Mouse (Mus musculus) CD4-positive, CD25-positive, alpha-beta regulatory T cell, adult 4 months (primary cell): ENCODE data around the gene Lysmd2. TPM values are rescaled to one million over a fixed set of nuclear protein-coding genes. Genes with fewer than 3 reads are reported as not detected.
A peak's percentile ranks its signal among the peaks of the same experiment; 100 is the strongest.

Source experiments
- ATAC-seq: one replicate; pipeline ENCODE4 v1.8.0; 2017
- polyA plus RNA-seq, 2 experiments: library from polyadenylated mRNA; unstranded; fragments of 100-300 nt; shearing (Covaris generic); gene quantifications; one replicate each; pipeline ENCODE4 v1.2.1; 2017

Lysmd2 gene
- polyA plus RNA-seq = 1 to 10 TPM; 3.9 to 5.6 TPM

- ATAC-seq = peak; percentile 71
These were observed at the start of gene Lysmd2 for GRCm38 (mm10) chr9:75625556-75626307. Gene Lysmd2 (plus strand): TSS chr9:75625741.

DNA sequence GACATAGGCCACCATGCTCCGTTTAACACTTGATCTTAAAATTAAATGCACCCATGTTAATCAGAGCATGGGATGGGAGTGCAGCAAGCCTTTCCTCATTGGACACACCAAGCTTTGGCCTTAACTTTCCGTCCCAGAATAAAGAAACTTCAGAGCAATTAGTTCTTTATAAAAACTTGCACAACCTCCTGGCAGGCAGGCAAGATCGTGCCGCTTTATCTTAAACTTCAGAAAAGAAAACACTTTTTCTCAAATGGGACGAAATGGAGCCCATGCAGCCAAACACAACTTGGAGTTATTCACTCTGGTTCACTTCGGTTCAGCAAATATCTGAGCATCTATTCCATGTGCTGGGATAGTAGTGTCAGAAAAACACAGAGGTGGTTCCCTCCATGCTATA is 46.2 kb upstream of the Lysmd2 start:
- no peak for ATAC-seq

DNA sequence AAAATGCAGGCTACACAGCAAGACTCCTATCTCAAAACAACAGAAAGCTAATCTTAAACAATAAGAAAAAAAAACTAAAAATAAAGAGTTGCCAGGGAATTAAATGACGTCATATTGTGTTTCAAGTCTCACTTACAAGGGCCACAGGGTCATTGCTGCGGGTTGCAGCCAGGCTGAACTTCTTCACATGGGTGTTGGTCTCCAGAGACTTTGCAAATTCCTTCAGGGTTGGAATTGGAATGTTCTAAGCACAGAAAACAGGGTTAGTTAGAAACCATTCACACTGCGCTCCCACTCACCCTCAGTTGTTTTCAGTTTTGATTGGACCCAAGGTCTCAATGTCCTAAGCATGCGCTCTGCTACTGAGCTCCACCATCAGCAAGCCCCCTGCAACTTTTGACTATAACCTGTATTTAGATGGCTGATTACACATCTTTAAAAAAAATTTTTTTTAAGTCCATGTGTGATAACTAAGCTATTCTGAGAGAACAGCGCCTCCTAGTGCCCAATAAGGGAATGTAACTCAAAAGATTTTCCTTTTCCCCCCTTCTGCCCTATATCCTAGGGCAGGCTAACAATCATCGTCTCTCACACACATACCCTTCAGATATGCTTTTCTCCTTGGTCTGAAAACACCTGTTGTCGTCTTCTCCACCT is 43.7 kb upstream of the Lysmd2 start:
- peak; percentile 74 for ATAC-seq

DNA sequence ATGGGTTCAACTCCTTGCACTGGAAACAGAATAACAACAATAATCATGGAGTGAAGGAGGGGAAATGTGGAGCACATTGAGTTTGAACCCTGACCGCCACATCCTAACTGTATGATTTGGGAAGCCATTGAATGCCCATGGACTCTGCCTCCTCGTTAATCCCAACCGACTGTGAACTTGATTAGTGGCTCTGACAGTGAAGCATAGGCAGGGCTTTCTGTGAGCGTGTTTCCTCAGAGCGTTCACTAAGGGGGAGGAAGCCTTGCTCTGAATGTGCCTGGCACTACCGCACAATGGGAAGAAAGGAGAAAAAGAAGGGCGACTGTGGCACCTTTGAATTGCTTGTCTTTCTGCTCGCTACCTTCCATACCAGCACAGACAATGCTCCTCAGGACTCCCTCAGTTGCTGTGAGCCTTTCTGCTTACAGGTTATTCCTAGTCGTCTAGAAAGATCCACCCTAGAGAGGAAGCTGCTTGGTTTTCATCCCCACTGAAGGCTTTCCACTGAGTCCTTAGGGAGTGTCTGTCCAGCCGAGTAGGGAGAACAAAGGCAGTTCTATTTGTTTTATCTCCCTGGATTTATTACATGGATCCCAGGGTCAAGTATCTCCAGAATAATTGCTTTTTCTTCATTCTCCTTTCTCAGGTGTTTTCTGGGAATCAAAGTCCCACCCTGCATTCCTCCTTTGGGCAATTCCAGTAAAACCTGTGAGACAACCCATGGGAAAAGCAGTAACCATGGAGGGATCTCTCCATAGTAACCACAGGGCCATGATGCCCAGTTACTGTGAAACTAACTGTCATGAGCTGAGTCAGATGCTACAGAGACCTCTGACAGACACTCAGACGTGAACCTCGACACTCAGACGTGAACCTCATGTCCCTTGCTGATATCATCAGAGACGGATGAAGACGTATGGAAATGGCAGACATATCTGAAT is 35.4 kb upstream of the Lysmd2 start:
- ATAC-seq = no peak

GRCm38 (mm10) chr9:75593481-75593880 is 32.1 kb upstream of the Lysmd2 start:
- ATAC-seq = no peak

GRCm38 (mm10) chr9:75597036-75597435 is 28.5 kb upstream of the Lysmd2 start:
- no peak for ATAC-seq

GRCm38 (mm10) chr9:75597596-75597995 is 27.9 kb upstream of the Lysmd2 start:
- ATAC-seq = no peak

- ATAC-seq = no peak
These were observed 26.2 kb upstream of the Lysmd2 start for GRCm38 (mm10) chr9:75599191-75599841.

DNA sequence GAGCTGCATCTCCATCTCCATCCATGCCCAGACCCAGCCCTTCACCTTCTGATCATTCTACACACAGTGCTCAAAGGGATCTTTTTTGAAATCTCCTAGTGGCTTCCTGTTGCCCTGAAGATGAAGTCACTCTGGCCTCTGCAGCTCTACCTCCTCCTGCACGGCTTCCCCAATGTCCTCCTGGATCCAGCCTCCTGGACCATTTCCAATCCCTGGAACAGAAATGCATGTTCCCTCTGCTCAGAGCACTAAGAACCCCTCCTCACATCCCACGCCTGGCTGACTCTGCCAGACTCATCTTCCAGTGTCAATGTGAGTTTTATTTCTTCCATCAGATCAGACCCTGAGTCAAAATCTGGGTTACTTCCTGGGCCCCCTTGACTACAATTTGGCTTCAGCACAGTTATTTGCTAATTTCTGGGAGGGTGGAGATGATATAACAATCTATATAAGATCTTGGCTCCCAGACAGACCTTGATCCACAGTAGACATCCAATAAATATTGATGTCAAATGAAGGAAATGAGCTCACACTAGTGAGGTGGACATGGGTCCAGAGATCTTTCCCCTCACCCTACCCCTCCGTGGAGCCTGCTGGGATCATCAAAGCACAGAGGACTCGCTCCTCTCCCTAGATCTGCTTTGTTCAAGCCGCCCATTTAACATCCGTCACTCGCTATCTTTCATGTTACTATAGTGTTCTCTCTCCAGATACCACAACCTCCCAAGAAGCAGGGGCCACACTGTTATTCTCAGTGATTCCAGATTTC is 25.2 kb upstream of the Lysmd2 start:
- no peak for ATAC-seq

- ATAC-seq = no peak
These were observed 24.0 kb upstream of the Lysmd2 start for GRCm38 (mm10) chr9:75601510-75601909.

DNA sequence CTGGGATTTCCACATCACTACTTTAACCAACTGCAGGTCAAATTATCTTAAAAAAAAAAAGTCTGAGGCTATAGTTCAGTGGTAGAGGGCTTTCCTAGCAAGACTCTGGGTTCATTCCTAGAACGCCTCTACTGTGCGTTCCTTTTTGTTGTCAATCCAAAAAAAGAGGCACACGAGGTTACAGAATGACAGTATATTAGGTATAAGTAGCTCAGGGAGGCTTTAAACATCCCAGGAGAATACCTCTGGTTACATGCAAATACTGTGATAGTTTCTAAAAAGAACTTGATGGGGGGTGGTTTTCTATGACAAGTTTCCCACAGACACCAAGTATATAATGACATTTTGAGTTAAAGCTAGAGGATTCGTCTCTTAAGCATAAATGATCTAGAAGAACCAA is 18.0 kb upstream of the Lysmd2 start:
- ATAC-seq = no peak

DNA sequence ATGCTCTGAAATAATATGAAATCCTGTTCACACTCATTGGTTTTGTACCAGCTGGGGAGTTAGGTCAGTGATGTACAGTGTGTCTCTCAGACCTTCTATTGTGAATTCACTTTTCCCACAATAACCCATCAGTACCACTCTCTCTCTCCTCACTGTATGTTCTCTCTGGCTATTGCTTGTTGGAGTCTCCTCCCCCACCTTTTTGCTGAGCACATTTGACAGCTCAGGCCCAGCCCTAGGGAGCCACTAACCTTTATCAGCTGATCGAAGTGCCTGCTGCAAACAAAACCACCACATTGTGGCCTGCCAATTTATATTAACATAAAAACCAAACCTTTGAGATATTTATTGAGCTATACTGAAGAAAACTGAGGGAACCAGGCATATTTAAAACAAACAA is 16.0 kb upstream of the Lysmd2 start:
- ATAC-seq = no peak

DNA sequence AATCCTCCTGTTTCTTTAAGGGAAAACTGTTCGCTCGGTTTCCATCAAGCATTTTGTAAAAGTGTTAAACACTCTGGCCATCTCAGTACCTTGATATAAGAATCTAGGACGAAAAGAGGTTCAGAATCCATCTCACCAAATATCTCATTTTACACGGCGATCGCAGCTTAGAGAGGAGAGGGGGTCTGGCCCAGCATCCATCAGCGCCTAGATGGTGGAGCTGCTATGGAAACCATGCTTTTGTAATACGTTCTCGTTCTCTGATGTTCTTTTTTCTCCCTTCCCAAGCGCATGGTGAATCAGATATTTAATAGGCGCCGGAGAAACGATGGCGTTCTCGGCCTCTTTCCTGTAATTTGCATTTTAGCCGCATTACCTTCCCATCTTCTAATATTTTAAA is 15.6 kb upstream of the Lysmd2 start:
- ATAC-seq = no peak

GRCm38 (mm10) chr9:75610571-75611493 is 14.7 kb upstream of the Lysmd2 start, which contains the start of gene Tmod2:
Gene Tmod2 (minus strand): TSS chr9:75611325.
- no peak for ATAC-seq

- no peak for ATAC-seq
These were observed 9.0 kb upstream of the Lysmd2 start for GRCm38 (mm10) chr9:75616560-75616959.

DNA sequence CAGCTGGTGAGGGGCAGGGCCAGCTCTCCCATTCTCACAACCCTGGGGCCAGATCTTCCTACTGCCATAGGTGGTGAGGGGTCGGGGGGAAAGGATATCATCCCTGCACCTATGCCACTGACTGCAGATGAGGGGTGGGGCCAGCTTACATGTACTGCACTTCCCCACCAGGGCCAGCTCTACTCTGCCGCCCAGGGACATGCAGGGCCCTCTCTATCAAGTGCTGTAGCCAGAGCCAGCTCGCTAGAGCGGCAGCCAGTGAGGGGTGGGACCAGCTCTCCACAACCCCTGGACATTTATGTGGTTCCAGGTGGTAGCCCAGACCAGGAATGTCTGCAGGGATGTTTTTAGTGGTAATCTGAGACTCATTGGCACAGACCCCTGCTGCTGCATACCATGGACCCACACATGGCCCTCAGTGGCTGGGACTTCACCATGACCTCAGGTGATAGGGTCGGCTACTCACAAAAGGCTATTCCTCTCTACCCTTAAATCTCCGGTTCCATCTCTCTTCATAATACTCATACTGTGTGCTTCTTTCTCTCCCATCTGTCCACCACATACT is 6.6 kb upstream of the Lysmd2 start:
- ATAC-seq = no peak

DNA sequence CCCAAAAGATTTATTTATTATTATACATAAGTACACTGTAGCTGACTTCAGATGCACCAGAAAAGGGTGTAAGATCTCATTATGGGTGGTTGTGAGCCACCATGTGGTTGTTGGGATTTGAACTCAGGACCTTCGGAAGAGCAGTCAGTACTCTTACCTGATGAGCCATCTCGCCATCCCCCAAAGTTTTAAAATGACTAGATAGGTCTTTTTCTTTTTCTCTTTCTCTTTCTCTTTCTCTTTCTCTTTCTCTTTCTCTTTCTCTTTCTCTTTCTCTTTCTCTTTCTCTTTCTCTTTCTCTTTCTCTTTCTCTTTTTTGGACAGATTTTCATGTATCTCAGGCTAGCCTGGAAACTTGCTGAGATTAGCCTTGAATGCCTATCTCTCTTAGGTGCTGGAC is 5.8 kb upstream of the Lysmd2 start:
- peak; percentile 38 for ATAC-seq

GRCm38 (mm10) chr9:75621428-75621827 is 4.1 kb upstream of the Lysmd2 start:
- ATAC-seq = peak; percentile 28

- peak; percentile 41 for ATAC-seq
These were observed 472 bp upstream of the Lysmd2 start for GRCm38 (mm10) chr9:75624983-75625555.

- ATAC-seq = peak; percentile 11
These were observed 715 bp downstream of the Lysmd2 start for GRCm38 (mm10) chr9:75626308-75626604.
